Mouse (Mus musculus) lung, embryonic 15.5 days (tissue): ENCODE results near the gene Csf2rb2. TPM values are rescaled to one million over a fixed set of nuclear protein-coding genes. Genes with fewer than 3 reads are reported as not detected.
"Not testable (repeated sequence)": the region's sequence is repeated elsewhere in the genome, so short reads cannot be mapped to it uniquely, and the experiment has no call there.

ENCODE experiments used
- ATAC-seq: fragments of 200-750 bp; cut with Nextera tagmentation; 2 replicates; pipeline ENCODE4 v1.8.0; 2017; ENCODE audit warnings: moderate number of reproducible peaks, borderline replicate concordance; ENCODE audit not compliant: low FRiP score, low TSS enrichment; ENCODE audit errors: extremely low read depth
- H3K27ac ChIP-seq: fragments of 300-500 bp; sonication (generic); 2 replicates; pipeline ENCODE4 v1.5.1; 2015; ENCODE audit warnings: moderate library complexity, mild to moderate bottlenecking, inconsistent platforms
- H3K27me3 ChIP-seq: fragments of 300-500 bp; sonication (generic); 2 replicates; pipeline ENCODE4 v1.6.1; 2015; ENCODE audit warnings: inconsistent platforms
- H3K36me3 ChIP-seq: fragments of 300-500 bp; sonication (generic); 2 replicates; pipeline ENCODE4 v1.6.1; 2015; ENCODE audit warnings: inconsistent platforms
- H3K4me1 ChIP-seq: fragments of 300-500 bp; sonication (generic); 2 replicates; pipeline ENCODE4 v1.6.1; 2015; ENCODE audit warnings: inconsistent platforms
- H3K4me2 ChIP-seq: fragments of 300-500 bp; sonication (generic); 2 replicates; pipeline ENCODE4 v1.6.1; 2015; ENCODE audit warnings: inconsistent platforms, mild to moderate bottlenecking, moderate library complexity
- H3K4me3 ChIP-seq: fragments of 300-500 bp; sonication (generic); 2 replicates; pipeline ENCODE4 v1.5.1; 2015; ENCODE audit warnings: mild to moderate bottlenecking, inconsistent platforms
- H3K9ac ChIP-seq: fragments of 300-500 bp; sonication (generic); 2 replicates; pipeline ENCODE4 v1.6.1; 2015; ENCODE audit warnings: inconsistent platforms
- H3K9me3 ChIP-seq: fragments of 300-500 bp; sonication (generic); 2 replicates; pipeline ENCODE4 v1.6.1; 2016; ENCODE audit warnings: inconsistent platforms
- WGBS: fragments of 180-500 bp; shearing (Covaris S2); methylation state at CpG from one replicate; pipeline ENCODE4 v1.1.7; 2015; 5-methylcytosine and 5-hydroxymethylcytosine counted together
- polyA plus RNA-seq: library from polyadenylated mRNA; unstranded; fragments of >200 nt; fragmentation: Nextera tagmentation; extraction: Ambion mirVana; gene quantifications from 2 replicates; pipeline ENCODE4 v1.2.1, GENCODE M21; 2015

The Csf2rb2 gene
- polyA plus RNA-seq, 1 experiment from 2014 or later, result 0.22 TPM

DNA sequence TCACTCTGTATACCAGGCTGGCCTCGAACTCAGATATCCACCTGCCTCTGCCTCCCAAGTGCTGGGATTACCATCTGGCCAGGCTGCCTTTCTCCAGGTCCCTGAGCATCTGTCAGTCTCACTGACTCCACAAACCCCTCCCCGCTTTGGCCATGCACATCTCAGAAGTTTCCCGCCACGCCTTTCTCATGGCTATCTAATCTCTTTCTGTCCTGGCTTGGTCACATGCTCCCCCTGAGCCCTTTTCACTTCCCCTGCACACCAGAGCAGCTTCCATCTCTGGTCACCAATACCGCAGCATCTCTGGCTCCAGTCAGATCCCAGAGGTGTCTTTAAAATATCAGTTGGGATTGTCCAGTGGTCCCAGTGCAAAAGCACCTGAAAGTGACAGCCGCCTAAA is 24.5 kb upstream of the Csf2rb2 start:
- H3K4me1 ChIP-seq, H3K36me3 ChIP-seq, H3K4me3 ChIP-seq, H3K27ac ChIP-seq, H3K27me3 ChIP-seq, ATAC-seq, H3K9me3 ChIP-seq, H3K4me2 ChIP-seq, H3K9ac ChIP-seq: not testable (repeated sequence)
- 78% methylated on average over 6 of the region's 6 CpGs for WGBS

DNA sequence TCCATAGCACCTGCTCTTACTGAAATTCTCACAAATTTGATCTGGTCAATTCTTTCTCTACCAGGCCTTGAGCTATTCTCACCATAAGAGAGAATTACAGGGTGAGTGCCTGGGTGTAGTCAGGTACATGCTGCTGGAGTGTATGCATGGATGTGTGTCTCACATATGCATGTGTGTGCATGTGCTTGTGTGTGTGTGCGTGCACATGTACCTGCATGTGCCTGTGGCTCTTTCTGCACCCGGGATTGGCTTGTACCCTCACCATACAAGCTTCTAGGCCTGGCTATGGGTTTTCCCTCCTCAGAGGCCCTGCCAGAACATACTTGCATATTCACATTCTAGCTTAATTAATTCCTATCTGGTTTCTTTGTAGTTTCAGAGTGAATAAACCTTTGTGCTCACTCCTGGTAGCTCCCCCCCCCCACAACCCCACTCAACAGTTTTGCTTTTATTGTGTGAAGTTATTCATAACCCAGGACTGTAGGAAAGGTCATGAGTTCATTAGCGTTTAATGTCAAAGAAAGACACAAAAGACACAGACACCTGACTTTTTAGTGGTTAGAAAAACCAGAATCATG is 23.1 kb upstream of the Csf2rb2 start:
- H3K36me3 ChIP-seq, result no peaks in the 10 kb centered on the region
- 75% methylated on average over 3 of the region's 3 CpGs for WGBS
- no peak overlapping the region for H3K9ac ChIP-seq
- no peaks in the 10 kb centered on the region for H3K27me3 ChIP-seq
- no peak for ATAC-seq
- no peak overlapping the region for H3K27ac ChIP-seq
- no peak overlapping the region for H3K4me3 ChIP-seq
- H3K4me2 ChIP-seq, result no peak overlapping the region
- H3K4me1 ChIP-seq, result no peaks in the 10 kb centered on the region
- H3K9me3 ChIP-seq, result no peaks in the 10 kb centered on the region

DNA sequence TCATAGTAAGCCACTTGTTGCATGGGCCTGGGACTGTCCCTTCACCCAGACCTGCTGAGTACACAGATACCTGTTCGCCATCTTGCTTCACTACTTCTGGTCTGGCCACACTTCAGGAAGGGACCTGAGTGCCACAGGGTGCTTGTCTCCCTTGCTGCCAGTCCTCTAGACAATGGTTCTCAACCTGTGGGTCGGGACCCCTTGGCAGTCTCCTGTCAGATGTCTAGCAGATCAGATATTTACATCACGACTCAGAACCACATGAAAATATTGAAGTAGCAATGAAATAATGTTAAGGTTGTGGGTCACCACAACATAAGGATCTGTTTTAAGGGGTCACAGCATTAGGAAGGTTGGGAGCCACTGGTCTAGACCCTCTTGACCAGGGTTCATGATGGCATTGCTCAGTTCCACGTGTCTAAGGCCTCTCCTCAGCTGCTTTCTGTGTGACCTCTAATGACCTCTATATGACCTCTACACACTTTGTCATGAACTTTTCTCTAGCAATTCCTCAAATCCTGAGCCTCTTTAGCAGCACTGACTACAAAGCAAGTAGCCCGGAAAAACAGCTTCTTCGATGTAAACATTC is 22.3 kb upstream of the Csf2rb2 start:
- H3K4me3 ChIP-seq, H3K9me3 ChIP-seq, H3K36me3 ChIP-seq, H3K4me1 ChIP-seq, H3K9ac ChIP-seq, H3K27ac ChIP-seq, ATAC-seq, H3K27me3 ChIP-seq, H3K4me2 ChIP-seq: not testable (repeated sequence)
- WGBS, result 59% methylated on average over 6 of the region's 6 CpGs

DNA sequence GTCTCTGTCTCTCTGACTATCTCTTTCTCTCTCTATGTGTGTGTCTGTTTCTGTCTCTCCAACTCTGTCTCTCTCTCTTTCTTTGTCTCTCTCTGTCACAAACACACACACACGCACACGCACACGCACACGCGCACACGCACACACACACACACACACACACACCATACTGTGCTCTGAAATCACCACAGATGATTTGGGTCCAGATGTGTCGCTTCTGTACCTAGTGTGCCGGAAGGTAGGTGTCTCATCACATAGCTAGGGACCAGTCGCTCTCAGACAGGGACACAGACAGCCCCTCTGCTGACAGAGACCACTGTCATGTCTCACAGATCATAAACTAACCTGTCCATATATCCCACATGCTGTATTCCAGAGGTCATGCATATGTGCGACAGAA is 21.2 kb upstream of the Csf2rb2 start:
- no peak for ATAC-seq
- Histone ChIP-seq H3K4me3 (no peak overlapping the region), H3K27ac (no peak overlapping the region), H3K4me2 (no peak overlapping the region), H3K36me3 (no peaks in the 10 kb centered on the region), H3K4me1 (no peaks in the 10 kb centered on the region), H3K9ac (no peak overlapping the region), H3K27me3 (no peaks in the 10 kb centered on the region), H3K9me3 (no peaks in the 10 kb centered on the region)
- 80% methylated on average over 10 of the region's 10 CpGs for WGBS

DNA sequence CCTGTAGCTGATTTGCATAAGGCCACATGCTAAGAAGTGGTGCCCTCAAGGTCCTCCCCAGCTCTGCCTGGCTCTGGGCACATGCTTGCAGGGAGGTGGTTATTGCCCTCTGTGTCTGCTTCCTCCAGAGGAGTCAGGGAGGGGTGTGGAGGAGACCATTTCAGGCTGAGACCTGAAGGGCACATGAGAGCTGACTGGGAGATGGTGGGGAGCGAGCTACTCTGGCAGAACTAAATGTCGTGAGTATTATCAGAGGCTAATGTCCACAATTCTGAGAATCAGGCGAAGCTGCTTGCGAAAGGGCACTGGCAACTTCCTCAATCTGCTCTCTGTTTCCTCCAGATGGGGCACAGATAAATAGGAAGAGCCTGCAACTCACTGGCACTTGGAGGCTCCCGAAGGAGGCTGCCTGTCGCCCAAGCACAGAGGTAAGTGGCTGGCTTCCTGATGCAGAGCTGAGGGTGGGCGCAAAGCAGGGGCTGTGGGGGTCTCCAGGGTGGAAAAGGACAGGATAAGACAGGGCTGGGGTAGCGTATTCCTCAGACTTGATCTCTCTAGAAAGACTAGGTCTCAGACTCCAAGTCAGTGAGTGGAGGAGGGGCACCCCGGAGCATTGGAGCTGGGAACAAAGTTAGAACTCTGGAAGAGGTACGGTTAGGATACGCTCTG is 20.3 kb upstream of the Csf2rb2 start, which contains the start of gene Csf2rb:
Gene Csf2rb, plus strand, starts transcription at position 82 of the 669 bp plus-strand sequence.
- H3K4me3 ChIP-seq, result no peak within 1 kb of the TSS
- peak; percentile 27; the same call in 1 of the 2 replicates for ATAC-seq
- no peak within 1 kb of the TSS for H3K4me2 ChIP-seq

DNA sequence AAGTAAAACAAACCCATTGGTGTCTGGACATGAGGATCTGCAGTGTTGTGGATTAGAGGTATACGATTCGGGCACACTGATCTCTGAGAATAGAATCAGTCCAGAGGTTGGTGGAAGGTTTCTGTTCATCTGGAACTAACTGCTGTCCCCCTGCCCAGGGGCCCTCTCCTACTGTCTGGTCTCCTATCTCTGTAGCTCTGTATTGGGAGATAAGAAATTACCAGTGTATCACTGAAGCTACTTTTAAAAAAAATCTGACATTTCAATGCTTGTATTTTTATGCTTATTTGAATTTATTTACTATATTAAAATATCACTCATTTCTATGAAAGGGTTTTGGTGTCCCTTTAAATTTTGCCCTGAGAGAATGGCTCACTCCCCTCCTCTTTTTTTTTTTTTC is 18.8 kb upstream of the Csf2rb2 start:
- H3K9me3 ChIP-seq, result no peaks in the 10 kb centered on the region
- H3K4me1 ChIP-seq, result peaks cover 3% of the 10 kb centered on the region; the same call in 1 of the 2 replicates
- H3K36me3 ChIP-seq, result no peaks in the 10 kb centered on the region
- H3K4me2 ChIP-seq, result no peak overlapping the region
- no peak overlapping the region for H3K9ac ChIP-seq
- no peak overlapping the region for H3K4me3 ChIP-seq
- no peak for ATAC-seq
- no peaks in the 10 kb centered on the region for H3K27me3 ChIP-seq
- no peak overlapping the region for H3K27ac ChIP-seq
- 91% methylated on average over 2 of the region's 2 CpGs for WGBS

More for the DNA sequence above, 20.3 kb upstream of the Csf2rb2 start, which contains the start of gene Csf2rb:
- no peaks in the 10 kb centered on the region for H3K36me3 ChIP-seq
- H3K4me1 ChIP-seq, result peaks cover 3% of the 10 kb centered on the region; the same call in 1 of the 2 replicates
- H3K27ac ChIP-seq, result no peak within 1 kb of the TSS
- no peaks in the 10 kb centered on the region for H3K27me3 ChIP-seq
- 60% methylated on average over 11 of the region's 11 CpGs for WGBS
- H3K9ac ChIP-seq, result no peak within 1 kb of the TSS
- H3K9me3 ChIP-seq, result no peaks in the 10 kb centered on the region

DNA sequence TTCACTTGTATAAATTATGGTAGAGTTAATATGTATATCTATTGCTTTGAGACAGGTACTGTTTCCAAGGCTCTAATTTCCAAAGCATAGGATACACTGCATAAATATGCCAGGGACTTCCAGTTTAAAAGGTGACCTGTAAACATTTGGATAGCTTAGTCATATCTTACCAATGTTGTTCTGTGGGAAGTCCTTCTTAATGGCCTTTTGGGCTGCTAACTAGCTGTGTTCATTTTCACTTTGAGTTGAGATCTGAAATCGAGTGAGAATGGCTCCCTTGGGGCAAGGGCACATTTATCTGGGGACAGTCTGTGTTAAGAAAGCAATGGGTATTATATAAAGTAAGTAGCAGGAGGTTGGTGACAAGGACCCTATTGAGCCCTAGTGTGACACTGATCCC is 17.8 kb upstream of the Csf2rb2 start:
- Histone ChIP-seq H3K9me3 (no peaks in the 10 kb centered on the region), H3K4me2 (no peak overlapping the region), H3K4me1 (peaks cover 3% of the 10 kb centered on the region; the same call in 1 of the 2 replicates), H3K36me3 (no peaks in the 10 kb centered on the region), H3K4me3 (no peak overlapping the region), H3K9ac (no peak overlapping the region), H3K27me3 (no peaks in the 10 kb centered on the region), H3K27ac (no peak overlapping the region)
- 57% methylated on average over 1 of the region's 1 CpGs for WGBS
- no peak for ATAC-seq

DNA sequence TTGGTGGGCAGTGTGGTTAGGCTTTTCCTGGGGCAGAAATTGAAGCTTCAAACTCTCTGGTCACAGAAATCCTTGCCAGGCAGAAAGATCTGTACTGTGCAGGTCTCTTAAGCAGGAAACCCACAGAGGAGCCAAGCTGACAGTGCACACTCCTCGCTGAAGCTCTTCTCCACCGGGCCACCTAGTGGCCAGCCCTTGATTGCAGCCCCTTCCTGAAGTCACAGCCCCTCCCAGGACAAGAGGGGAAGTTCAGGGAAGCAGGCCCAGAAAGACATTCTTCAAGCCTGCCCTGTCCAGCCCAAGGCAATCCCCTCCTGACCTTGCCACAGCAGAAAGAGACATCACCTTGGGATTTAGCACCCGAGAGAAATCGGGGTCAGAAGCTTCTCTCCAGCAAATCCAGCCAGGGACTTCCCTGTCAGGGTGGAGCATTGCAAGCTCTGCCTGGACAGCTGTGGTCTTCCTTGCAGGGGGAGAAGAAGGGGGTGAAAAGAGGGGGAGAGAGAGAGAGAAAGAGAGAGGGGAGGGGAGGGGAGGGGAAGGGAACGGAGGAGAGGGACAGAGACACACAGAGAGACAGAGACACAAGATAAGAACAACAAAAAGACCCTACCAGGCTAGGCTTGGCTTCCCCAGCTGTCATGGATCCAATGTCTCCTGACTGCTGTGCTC is 15.4 kb upstream of the Csf2rb2 start:
- Histone ChIP-seq H3K9me3 (no peaks in the 10 kb centered on the region), H3K36me3 (no peaks in the 10 kb centered on the region), H3K9ac (no peak overlapping the region), H3K4me3 (no peak overlapping the region), H3K27ac (no peak overlapping the region), H3K27me3 (no peaks in the 10 kb centered on the region), H3K4me2 (no peak overlapping the region), H3K4me1 (peaks cover 3% of the 10 kb centered on the region; the same call in 1 of the 2 replicates)
- 4% methylated on average over 5 of the region's 5 CpGs for WGBS
- peak; percentile 82 for ATAC-seq

DNA sequence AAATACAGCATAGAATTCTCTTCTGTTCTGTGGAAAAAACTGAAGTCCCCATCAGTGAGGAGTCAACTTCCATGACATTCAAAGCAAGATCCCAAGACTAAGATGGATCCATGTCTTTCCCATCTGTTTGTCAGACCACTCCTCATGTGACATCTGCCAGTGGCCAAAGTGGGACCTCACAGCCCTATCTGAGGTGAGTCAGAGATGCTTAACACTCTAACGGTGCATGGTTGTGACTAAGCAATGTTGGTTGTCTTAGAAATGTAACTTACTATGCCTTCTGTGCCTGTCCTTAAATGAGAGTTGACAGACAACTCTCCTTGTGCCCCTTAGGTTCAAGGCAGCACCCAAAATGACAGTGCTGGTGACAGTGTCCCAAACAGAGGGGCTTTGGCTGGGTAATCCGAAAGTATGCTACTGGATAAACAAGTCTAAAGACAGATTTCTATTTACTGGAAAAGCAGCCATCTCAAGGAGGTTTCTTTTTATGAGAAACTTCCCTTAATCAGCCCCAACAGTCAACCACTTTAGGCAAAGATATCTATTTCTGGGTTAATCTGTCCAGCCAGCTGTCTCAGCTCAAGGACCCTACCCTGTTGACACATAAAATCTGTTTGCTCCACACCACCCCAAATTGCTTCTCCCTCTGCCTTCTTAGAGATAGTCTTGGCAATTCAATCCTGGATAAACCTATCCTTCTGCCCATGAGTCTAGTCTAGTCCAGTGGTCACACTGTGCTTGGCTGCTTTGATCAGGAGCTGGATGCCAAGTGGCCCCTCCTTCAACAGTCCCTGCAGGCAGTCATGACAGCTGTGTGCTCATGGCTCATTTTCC is 13.0 kb upstream of the Csf2rb2 start:
- H3K4me3 ChIP-seq, H3K27me3 ChIP-seq, H3K36me3 ChIP-seq, H3K4me2 ChIP-seq, H3K4me1 ChIP-seq, H3K9ac ChIP-seq, H3K27ac ChIP-seq, H3K9me3 ChIP-seq: not testable (repeated sequence)
- WGBS, result 53% methylated on average over 2 of the region's 2 CpGs
- ATAC-seq, result peak; percentile 47; the same call in 1 of the 2 replicates

DNA sequence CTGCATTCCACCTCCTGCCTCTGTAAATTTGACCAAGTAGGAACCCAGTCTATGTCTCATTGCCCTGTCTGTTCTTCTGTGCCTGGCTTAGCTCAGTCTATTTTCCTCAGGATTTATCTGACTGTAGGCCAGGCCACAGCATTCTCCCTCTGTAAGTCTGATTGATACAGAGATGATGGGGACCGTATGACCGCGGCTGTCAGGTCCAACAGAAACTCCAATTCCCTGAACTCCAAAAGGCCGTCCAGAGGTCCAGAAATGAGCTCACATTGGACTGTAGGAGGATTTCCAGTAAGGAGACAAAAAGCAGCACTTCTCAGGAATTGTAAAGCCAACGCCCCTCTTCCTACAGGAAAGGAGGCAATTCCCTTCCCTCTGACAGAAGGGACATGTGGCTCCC is 8.1 kb upstream of the Csf2rb2 start:
- not testable (repeated sequence) for H3K4me2 ChIP-seq, H3K9me3 ChIP-seq, H3K9ac ChIP-seq, H3K4me3 ChIP-seq, H3K36me3 ChIP-seq, H3K27me3 ChIP-seq, H3K27ac ChIP-seq, H3K4me1 ChIP-seq, ATAC-seq
- WGBS, result 82% methylated on average over 5 of the region's 5 CpGs

DNA sequence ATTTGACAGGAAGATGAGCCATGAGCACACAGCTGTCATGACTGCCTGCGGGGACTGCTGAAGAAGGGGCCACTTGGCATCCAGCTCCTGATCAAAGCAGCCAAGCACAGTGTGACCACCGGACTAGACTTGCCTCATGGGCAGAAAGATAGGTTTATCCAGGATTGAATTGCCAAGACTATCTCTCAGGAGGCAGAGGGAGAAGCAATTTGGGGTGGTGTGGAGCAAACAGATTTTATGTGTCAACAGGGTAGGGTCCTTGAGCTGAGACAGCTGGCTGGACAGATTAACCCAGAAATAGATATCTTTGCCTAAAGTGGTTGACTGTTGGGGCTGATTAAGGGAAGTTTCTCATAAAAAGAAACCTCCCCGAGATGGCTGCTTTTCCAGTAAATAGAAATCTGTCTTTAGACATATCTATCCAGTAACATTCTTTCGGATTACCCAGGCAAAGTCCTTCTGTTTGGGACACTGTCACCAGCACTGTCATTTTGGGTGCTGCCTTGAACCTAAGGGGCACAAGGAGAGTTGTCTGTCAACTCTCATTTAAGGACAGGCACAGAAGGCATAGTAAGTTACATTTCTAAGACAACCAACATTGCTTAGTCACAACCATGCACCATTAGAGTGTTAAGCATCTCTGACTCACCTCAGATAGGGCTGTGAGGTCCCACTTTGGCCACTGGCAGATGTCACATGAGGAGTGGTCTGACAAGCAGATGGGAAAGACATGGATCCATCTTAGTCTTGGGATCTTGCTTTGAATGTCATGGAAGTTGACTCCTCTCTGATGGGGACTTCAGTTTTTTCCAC is 7.1 kb upstream of the Csf2rb2 start:
- H3K27me3 ChIP-seq, H3K4me2 ChIP-seq, H3K9ac ChIP-seq, H3K27ac ChIP-seq, H3K9me3 ChIP-seq, H3K36me3 ChIP-seq, H3K4me3 ChIP-seq, H3K4me1 ChIP-seq, ATAC-seq: not testable (repeated sequence)
- WGBS, result 36% methylated on average over 4 of the region's 4 CpGs
